Mouse (Mus musculus) E14TG2a.4 (cell line): ENCODE results near the gene Zranb3.

Experiments
- H3K27me3 ChIP-seq: 2 replicates; pipeline ENCODE4 v1.6.1; 2014; ENCODE audit warnings: low read length, control low read depth; ENCODE audit not compliant: insufficient read depth
- H3K36me3 ChIP-seq: 2 replicates; pipeline ENCODE4 v1.6.1; 2014; ENCODE audit warnings: low read length, control low read depth; ENCODE audit not compliant: insufficient read depth
- H3K4me1 ChIP-seq: replicated peaks from 2 replicates; pipeline ENCODE4 v1.6.1; 2014; ENCODE audit warnings: low read depth, low read length, control low read depth
- H3K4me3 ChIP-seq: replicated peaks from 2 replicates; pipeline ENCODE4 v1.5.1; 2014; ENCODE audit warnings: mild to moderate bottlenecking, low read length
- H3K9me3 ChIP-seq: 2 replicates; pipeline ENCODE4 v1.6.1; 2014; ENCODE audit warnings: low read length, control low read depth
- CTCF ChIP-seq: conservative IDR thresholded peaks from 2 replicates; pipeline ENCODE4 v1.5.1; 2014; ENCODE audit warnings: low read length
- NANOG ChIP-seq: IDR thresholded peaks from 2 replicates; pipeline ENCODE4 v1.6.1; 2014; ENCODE audit warnings: borderline replicate concordance, low read length, mixed read lengths
- POU5F1 ChIP-seq: IDR thresholded peaks from 2 replicates; pipeline ENCODE4 v1.6.1; 2014; ENCODE audit warnings: low read length, borderline replicate concordance

Zranb3 gene

DNA sequence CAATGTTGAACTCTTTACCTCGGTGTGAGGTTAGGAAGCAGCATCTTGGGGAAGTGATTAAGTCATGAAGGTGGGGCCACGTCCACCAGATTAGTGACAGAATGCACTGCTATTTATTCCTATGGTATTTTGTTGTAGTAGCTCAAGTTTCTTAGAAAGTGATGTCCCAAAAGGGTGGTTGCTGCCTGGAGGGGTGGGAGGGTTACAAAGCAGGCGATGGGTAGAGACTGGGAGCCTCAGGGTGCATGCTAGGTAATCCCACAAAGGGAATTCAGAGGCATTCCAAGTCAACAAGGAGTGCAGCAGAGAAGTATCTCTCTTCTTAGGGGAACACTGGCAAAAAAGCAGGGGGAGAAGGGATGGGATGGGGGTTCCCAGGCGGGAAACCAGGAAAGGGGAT lies 113.5 kb downstream of the Zranb3 start:
- Histone ChIP-seq H3K36me3 (peaks cover 47% of the 10 kb centered on the region), H3K27me3 (no peaks in the 10 kb centered on the region), H3K9me3 (no peaks in the 10 kb centered on the region), H3K4me3 (no peak overlapping the region), H3K4me1 (peaks cover 21% of the 10 kb centered on the region)
- no peak for TF ChIP-seq POU5F1
- TF ChIP-seq CTCF, result no peak
- TF ChIP-seq NANOG, result no peak

DNA sequence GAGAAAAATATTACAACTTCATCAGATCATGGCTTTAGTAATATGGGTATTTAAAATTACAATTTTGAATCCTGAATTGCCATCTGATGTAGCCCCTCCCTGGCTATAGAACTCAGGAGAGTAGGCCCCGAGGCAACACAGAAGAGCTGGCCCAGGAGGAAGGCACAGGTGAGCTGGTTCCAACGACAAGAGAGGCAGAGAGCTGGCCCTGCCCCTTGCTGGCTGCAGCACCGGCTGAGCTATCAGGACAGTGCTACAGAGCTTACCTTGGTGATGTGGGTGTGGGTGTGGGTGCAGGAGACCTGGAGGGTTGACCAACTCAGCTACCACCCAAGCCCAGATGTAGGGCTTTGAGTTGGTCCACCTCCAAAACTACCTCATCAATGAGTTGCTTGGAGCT lies 114.6 kb downstream of the Zranb3 start:
- Histone ChIP-seq H3K36me3 (peaks cover 43% of the 10 kb centered on the region), H3K9me3 (no peaks in the 10 kb centered on the region), H3K27me3 (no peaks in the 10 kb centered on the region), H3K4me3 (no peak overlapping the region), H3K4me1 (peaks cover 21% of the 10 kb centered on the region)
- TF ChIP-seq NANOG, result no peak
- TF ChIP-seq CTCF, result no peak
- no peak for TF ChIP-seq POU5F1

DNA sequence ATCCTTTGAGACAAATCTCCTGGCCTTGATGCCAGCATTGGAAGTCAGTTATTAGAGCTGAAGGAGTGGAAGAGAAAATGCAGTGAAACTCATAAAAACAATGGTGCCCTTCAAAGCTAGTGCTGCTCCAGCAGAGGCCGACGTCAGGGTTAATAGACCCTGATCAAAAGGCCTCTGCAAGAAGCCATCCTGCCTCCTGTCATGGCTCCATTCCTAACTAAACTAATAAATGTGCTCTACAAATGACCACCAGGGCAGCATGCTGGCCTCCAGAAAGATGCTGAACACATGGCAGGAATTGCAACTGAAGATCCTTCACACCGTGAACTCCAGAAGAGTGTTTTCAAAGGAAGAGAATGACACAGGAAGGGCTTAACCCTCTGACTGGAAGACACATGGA lies 117.5 kb downstream of the Zranb3 start:
- no peak for TF ChIP-seq POU5F1
- TF ChIP-seq CTCF, result no peak
- TF ChIP-seq NANOG, result no peak
- Histone ChIP-seq H3K27me3 (no peaks in the 10 kb centered on the region), H3K4me1 (peaks cover 13% of the 10 kb centered on the region), H3K9me3 (no peaks in the 10 kb centered on the region), H3K36me3 (peaks cover 23% of the 10 kb centered on the region), H3K4me3 (no peak overlapping the region)

DNA sequence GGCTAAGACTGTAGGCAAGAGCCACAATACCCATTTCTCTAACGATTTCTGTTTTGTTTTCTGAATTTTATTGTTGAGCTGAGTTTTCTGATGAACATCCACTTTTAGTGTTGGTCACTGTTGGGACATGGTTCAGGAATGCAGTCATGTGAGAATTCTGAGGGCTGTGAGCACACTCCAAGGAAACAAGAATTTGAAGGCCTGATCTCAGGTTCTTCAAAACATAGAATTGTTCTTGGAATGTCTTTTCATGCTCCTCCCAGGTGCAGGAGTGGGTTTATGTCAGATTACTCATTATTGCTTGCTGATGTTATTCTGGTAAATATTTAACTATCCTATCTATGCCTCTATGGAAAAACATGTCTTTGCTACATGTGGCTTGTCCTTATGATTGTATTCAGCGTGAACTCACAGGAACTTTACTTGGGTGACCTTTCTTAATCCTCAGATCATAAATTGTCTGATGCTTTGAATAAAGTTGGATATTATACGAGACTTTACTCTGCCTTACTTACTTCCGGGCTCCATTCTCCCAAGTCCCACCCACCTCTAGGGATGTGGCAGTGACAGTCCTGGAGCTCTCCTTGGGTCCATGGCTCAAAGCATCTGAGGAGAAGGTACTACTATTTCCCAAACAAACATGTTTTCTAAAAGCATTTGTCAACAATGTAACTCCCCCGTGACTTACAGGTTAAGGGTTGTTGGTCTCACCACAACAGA lies 119.4 kb downstream of the Zranb3 start:
- Histone ChIP-seq H3K4me1 (no peaks in the 10 kb centered on the region), H3K27me3 (no peaks in the 10 kb centered on the region), H3K36me3 (peaks cover 20% of the 10 kb centered on the region), H3K4me3 (no peak overlapping the region), H3K9me3 (no peaks in the 10 kb centered on the region)
- TF ChIP-seq POU5F1, result no peak
- TF ChIP-seq CTCF, result no peak
- no peak for TF ChIP-seq NANOG

DNA sequence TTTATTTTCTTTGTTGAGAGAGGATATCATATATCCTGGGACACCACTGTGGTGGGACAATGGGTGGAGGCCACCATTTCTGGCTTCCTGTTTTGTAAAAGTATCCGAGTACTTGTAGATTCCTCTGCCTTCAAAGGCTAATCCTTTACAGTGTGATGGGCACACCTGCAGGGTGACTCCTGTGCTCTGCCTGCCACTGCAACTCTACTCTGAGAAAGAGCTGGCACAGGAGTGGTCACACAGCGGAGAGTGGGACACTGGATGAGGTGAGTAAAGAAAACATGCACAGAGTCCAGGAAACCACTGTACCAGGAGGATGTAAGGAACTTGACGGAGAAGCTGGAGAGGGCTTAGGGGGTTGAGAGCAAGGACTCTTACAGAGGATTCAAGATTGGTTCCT lies 120.6 kb downstream of the Zranb3 start:
- TF ChIP-seq POU5F1 (no peak), CTCF (no peak), NANOG (no peak)
- no peaks in the 10 kb centered on the region for H3K4me1 ChIP-seq
- H3K27me3 ChIP-seq, result no peaks in the 10 kb centered on the region
- peaks cover 19% of the 10 kb centered on the region for H3K36me3 ChIP-seq
- no peaks in the 10 kb centered on the region for H3K9me3 ChIP-seq
- H3K4me3 ChIP-seq, result no peak overlapping the region

DNA sequence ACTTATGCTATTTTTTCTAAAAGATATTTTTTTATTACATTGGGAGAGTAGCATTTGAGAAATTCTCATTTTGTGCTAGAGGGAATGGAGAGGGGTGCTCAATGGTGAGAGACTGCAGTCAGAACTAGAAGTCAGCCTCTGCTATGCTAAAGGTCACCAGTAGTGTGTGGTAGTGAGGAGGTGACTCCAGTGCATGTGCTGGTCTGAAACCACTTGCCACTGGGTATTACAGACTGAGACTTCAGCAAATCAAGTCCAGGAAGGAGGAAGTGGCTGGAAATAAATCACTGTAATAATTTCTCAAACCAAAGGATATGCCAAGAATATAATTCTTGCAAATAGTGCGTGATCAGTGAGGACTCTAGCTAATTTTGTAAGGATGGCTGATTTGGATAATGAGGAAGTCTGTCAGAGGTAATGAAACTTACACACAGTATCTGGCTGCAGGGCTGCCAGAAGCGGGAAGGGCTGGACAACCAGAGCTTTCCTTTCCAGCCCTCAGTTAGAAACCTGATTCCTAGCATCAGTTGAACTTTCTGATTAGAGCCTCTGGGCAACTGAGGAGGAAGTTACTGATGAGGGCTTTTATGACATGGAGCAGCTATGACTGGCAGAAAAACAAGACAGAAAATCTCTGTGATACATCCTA lies 121.8 kb downstream of the Zranb3 start:
- no peak for TF ChIP-seq CTCF
- TF ChIP-seq POU5F1, result no peak
- TF ChIP-seq NANOG, result no peak
- Histone ChIP-seq H3K4me3 (no peak overlapping the region), H3K27me3 (no peaks in the 10 kb centered on the region), H3K9me3 (no peaks in the 10 kb centered on the region), H3K4me1 (no peaks in the 10 kb centered on the region), H3K36me3 (peaks cover 24% of the 10 kb centered on the region)

DNA sequence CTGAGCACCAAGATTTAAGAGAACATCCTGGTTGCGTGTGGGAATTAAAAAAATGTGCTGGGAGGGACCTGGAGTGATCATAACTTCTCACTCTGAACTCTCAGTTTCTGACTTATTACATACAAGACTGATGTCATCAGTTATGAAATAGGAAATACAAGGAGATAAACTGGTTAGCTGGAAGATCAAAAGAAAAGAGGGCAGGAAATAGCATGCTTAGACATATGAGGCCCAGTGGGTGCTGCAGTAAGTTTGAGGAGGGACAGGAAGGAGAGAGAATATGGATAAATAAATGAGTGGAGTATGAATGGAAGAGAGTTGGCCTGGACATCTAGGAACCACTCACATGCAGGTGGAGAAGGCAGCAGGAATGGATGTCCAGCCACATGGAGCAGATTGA lies 124.7 kb downstream of the Zranb3 start:
- no peak overlapping the region for H3K4me3 ChIP-seq
- H3K36me3 ChIP-seq, result peaks cover 22% of the 10 kb centered on the region
- no peaks in the 10 kb centered on the region for H3K4me1 ChIP-seq
- TF ChIP-seq NANOG, result no peak
- no peak for TF ChIP-seq POU5F1
- no peak for TF ChIP-seq CTCF
- no peaks in the 10 kb centered on the region for H3K27me3 ChIP-seq
- H3K9me3 ChIP-seq, result no peaks in the 10 kb centered on the region

DNA sequence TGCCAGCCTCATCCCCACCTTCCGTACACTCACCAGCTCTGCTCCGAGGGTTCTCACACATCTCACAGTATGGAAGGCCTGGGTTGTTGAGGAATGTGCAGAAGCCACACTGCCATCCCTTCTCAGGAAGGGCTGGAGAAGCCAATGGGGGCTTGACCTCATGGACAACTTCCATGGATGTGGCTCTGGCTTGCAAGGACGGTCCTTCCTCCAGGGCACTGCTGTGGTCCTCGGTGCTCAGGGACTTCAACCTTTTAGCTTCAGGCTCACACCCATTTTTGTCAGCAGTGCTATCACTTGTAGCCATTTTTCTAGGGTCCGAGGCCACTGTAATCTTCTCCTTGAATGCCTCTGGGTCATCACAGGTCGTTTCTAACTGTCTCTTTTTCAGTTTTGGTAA lies 126.7 kb downstream of the Zranb3 start:
- Histone ChIP-seq H3K4me1 (no peaks in the 10 kb centered on the region), H3K9me3 (no peaks in the 10 kb centered on the region), H3K36me3 (peaks cover 26% of the 10 kb centered on the region), H3K27me3 (no peaks in the 10 kb centered on the region), H3K4me3 (no peak overlapping the region)
- TF ChIP-seq POU5F1 (no peak), NANOG (no peak), CTCF (no peak)
